Mouse (Mus musculus): ENCODE data around the gene Tspan7.
A peak's percentile ranks its signal among the peaks of the same experiment; 100 is the strongest.

- peak; percentile 57; the same call in 1 of the 2 replicates for TF ChIP-seq POLR2A (IDR thresholded peaks at IDR 0.05; ENCODE audit: insufficient read depth, low read depth, low read length)
- peak; percentile 29 for TF ChIP-seq CTCF (IDR thresholded peaks at IDR 0.05)
- no peak for TF ChIP-seq EP300 (IDR thresholded peaks at IDR 0.05; ENCODE audit: insufficient read depth, low read depth, low read length)
These were observed at the start of gene Tspan7 for GRCm38 (mm10) chrX:10484872-10485569.
